Comparison of ENCODE assay signal across 23 mouse cellular contexts in the genomic region with DNA sequence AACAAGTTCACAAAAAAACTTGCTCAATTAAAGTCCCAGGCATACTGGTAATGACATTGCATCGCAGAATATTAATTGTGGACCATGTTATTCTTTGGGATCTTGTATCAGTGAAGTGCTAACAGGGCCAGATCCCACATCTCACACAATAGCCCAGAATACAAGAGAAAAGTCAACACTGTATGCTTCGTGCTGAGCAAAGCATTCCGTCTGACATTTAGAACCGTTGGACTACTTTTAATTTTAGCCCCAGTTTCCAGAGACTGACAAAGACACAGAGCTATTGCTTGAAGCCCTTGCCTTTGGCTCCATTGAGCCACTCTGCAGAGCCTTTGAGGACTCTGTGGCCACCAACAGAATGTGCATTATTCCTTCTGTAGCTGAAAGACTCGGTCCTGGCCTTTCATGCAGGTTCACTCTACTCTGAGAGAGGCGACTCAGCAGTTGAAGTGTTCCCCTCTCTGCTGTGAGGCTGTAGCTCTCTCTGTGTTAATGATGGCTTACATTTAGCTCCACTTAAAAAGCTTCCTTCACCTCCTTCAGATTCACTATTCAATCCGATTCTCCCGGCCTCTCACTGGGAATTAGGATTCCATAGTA.
DNase-seq lines count a peak whose midpoint lies in the region; ATAC-seq lines count a peak whose summit lies in the region.
"Had no signal": no experiment of that assay in that cellular context is flagged by ENCODE, and none has a peak within 500 bp of the region (broad histone marks: within the 10 kb centered on the region; RNA-seq: fewer than 3 reads in every experiment).

No protein-coding gene starts in this region.

- 53% methylated on average over 8 of the region's 8 CpGs for WGBS in hindbrain, embryonic 13.5 days
- 72% methylated on average over 8 of the region's 8 CpGs for WGBS in hindbrain, embryonic 10.5 days
- 53% methylated on average over 8 of the region's 8 CpGs for WGBS in midbrain, embryonic 15.5 days
- 58% methylated on average over 8 of the region's 8 CpGs for WGBS in midbrain, embryonic 14.5 days
- WGBS in forebrain, embryonic 14.5 days, result 51% methylated on average over 8 of the region's 8 CpGs

- intact Hi-C loops in heart, postnatal 36 days (cut with DNase I), result no loop called here

- no peak overlapping the region for H3K4me3 ChIP-seq in hindbrain, embryonic 13.5 days
- no peak overlapping the region for H3K4me3 ChIP-seq in hindbrain, embryonic 10.5 days
- H3K4me3 ChIP-seq in midbrain, embryonic 15.5 days, result no peak overlapping the region
- no peak overlapping the region for H3K4me3 ChIP-seq in midbrain, embryonic 14.5 days (replicated peaks; ENCODE audit: low read depth, low read length)
- no peak overlapping the region for H3K4me3 ChIP-seq in forebrain, embryonic 14.5 days (ENCODE audit: low read depth, low read length)
- H3K4me3 ChIP-seq: gastrocnemius, adult 2 months; heart, embryonic 15.5 days; kidney, embryonic 15.5 days; limb, embryonic 10.5 days; myocyte had no signal

- H3K36me3 ChIP-seq in hindbrain, embryonic 13.5 days, result no peaks in the 10 kb centered on the region
- no peaks in the 10 kb centered on the region for H3K36me3 ChIP-seq in hindbrain, embryonic 10.5 days
- no peaks in the 10 kb centered on the region for H3K36me3 ChIP-seq in midbrain, embryonic 15.5 days (replicated peaks)
- no peaks in the 10 kb centered on the region for H3K36me3 ChIP-seq in midbrain, embryonic 14.5 days (ENCODE audit: control insufficient read depth, insufficient read depth, low read length)
- H3K36me3 ChIP-seq in forebrain, embryonic 14.5 days (ENCODE audit: control insufficient read depth, insufficient read depth, low read length), result no peaks in the 10 kb centered on the region
- H3K36me3 ChIP-seq: heart, embryonic 15.5 days; kidney, embryonic 15.5 days; limb, embryonic 10.5 days had no signal

- peak overlapping the region; percentile 19; the same call in 1 of the 2 replicates for H3K27ac ChIP-seq in hindbrain, embryonic 13.5 days
- no peak overlapping the region for H3K27ac ChIP-seq in hindbrain, embryonic 10.5 days
- H3K27ac ChIP-seq in midbrain, embryonic 15.5 days, result peak overlapping the region; percentile 39
- no peak overlapping the region for H3K27ac ChIP-seq in midbrain, embryonic 14.5 days (replicated peaks; ENCODE audit: low read depth, low read length)
- 0 out of 2 replicates have a peak overlapping the region, but pooled peaks have one; percentile 22 for H3K27ac ChIP-seq in forebrain, embryonic 14.5 days (ENCODE audit: low read depth, low read length)
- H3K27ac ChIP-seq: gastrocnemius, adult 2 months; heart, embryonic 15.5 days; kidney, embryonic 15.5 days; limb, embryonic 10.5 days; stomach, postnatal 0 days had no signal

- 0 out of 2 replicates have a peak, but pooled peaks cover 9% of the 10 kb centered on the region for H3K4me1 ChIP-seq in hindbrain, embryonic 13.5 days (replicated peaks)
- H3K4me1 ChIP-seq in hindbrain, embryonic 10.5 days (replicated peaks), result no peaks in the 10 kb centered on the region
- H3K4me1 ChIP-seq in midbrain, embryonic 15.5 days, result peaks cover 8% of the 10 kb centered on the region
- H3K4me1 ChIP-seq in midbrain, embryonic 14.5 days (ENCODE audit: control insufficient read depth, insufficient read depth, low read length), result no peaks in the 10 kb centered on the region
- H3K4me1 ChIP-seq in forebrain, embryonic 14.5 days (ENCODE audit: control insufficient read depth, insufficient read depth, low read length), result no peaks in the 10 kb centered on the region
- H3K4me1 ChIP-seq: heart, embryonic 15.5 days; kidney, embryonic 15.5 days; limb, embryonic 10.5 days had no signal

- H3K9me3 ChIP-seq in hindbrain, embryonic 13.5 days, result peaks cover 4% of the 10 kb centered on the region; the same call in 1 of the 2 replicates
- peaks cover 4% of the 10 kb centered on the region; the same call in 1 of the 2 replicates for H3K9me3 ChIP-seq in hindbrain, embryonic 10.5 days
- no peaks in the 10 kb centered on the region for H3K9me3 ChIP-seq in midbrain, embryonic 15.5 days
- no peaks in the 10 kb centered on the region for H3K9me3 ChIP-seq in midbrain, embryonic 14.5 days (ENCODE audit: control insufficient read depth, low read length)
- H3K9me3 ChIP-seq in forebrain, embryonic 14.5 days (replicated peaks; ENCODE audit: control insufficient read depth, low read length), result peaks cover 7% of the 10 kb centered on the region; the same call in 1 of the 2 replicates
- H3K9me3 ChIP-seq: heart, embryonic 15.5 days; kidney, embryonic 15.5 days; limb, embryonic 10.5 days had no signal

- ATAC-seq in hindbrain, embryonic 13.5 days (ENCODE audit: low FRiP score), result no peak
- peak; percentile 62 for ATAC-seq in midbrain, embryonic 15.5 days (replicated peaks)
- ATAC-seq in midbrain, embryonic 14.5 days (ENCODE audit: low FRiP score, low TSS enrichment), result no peak
- peak; percentile 62 for ATAC-seq in forebrain, embryonic 14.5 days
- ATAC-seq: intestine, postnatal 0 days had no signal

- DNase-seq in hindbrain, embryonic 10.5 days (ENCODE audit: low spot score), result no peak
- no peak for DNase-seq in midbrain, embryonic 14.5 days
- DNase-seq in forebrain, embryonic 14.5 days (ENCODE audit: low spot score), result peak; percentile 49
- no peak for DNase-seq in heart, postnatal 36 days
- no peak for DNase-seq in ovary, postnatal 10 days (ENCODE audit: low spot score)
- DNase-seq: adrenal gland, postnatal 25 days; cerebellum, adult 11-12 months; cerebellum, postnatal 10 days; gastrocnemius, adult 2 months; heart, postnatal 4 days; kidney, postnatal 4 days; liver; lung, postnatal 4 days; right cerebral cortex, postnatal 14 days; thymus, adult 2 months had no signal

- no peak overlapping the region for H3K4me2 ChIP-seq in hindbrain, embryonic 13.5 days
- no peak overlapping the region for H3K4me2 ChIP-seq in midbrain, embryonic 15.5 days
- H3K4me2 ChIP-seq in midbrain, embryonic 14.5 days (ENCODE audit: low read length), result no peak overlapping the region
- no peak overlapping the region for H3K4me2 ChIP-seq in forebrain, embryonic 14.5 days (ENCODE audit: low read length)
- H3K4me2 ChIP-seq: heart, embryonic 15.5 days; kidney, embryonic 15.5 days had no signal

- H3K27me3 ChIP-seq in hindbrain, embryonic 13.5 days, result no peaks in the 10 kb centered on the region
- H3K27me3 ChIP-seq in hindbrain, embryonic 10.5 days (ENCODE audit: insufficient read depth, poor library complexity, severe bottlenecking), result no peaks in the 10 kb centered on the region
- no peaks in the 10 kb centered on the region for H3K27me3 ChIP-seq in midbrain, embryonic 15.5 days (replicated peaks)
- no peaks in the 10 kb centered on the region for H3K27me3 ChIP-seq in midbrain, embryonic 14.5 days (ENCODE audit: control insufficient read depth, insufficient read depth, low read length)
- H3K27me3 ChIP-seq in forebrain, embryonic 14.5 days (replicated peaks; ENCODE audit: control insufficient read depth, insufficient read depth, low read length), result no peaks in the 10 kb centered on the region
- H3K27me3 ChIP-seq: heart, embryonic 15.5 days; kidney, embryonic 15.5 days had no signal

- no peak overlapping the region for H3K9ac ChIP-seq in hindbrain, embryonic 13.5 days
- H3K9ac ChIP-seq in midbrain, embryonic 15.5 days, result no peak overlapping the region
- H3K9ac ChIP-seq in midbrain, embryonic 14.5 days (replicated peaks; ENCODE audit: low read length), result no peak overlapping the region
- no peak overlapping the region for H3K9ac ChIP-seq in forebrain, embryonic 14.5 days (ENCODE audit: low read length)
- H3K9ac ChIP-seq: heart, embryonic 15.5 days; kidney, embryonic 15.5 days had no signal

Comparison
In these comparisons a context has a peak if more than half of its experiments do, and no peak if none do; other contexts are left out.
1. ATAC-seq: peak in midbrain, embryonic 15.5 days (single experiment) and forebrain, embryonic 14.5 days (single experiment); none in hindbrain, embryonic 13.5 days (single experiment) and midbrain, embryonic 14.5 days (single experiment).
2. H3K27ac ChIP-seq: peak in hindbrain, embryonic 13.5 days (single experiment), midbrain, embryonic 15.5 days (single experiment) and forebrain, embryonic 14.5 days (single experiment); none in hindbrain, embryonic 10.5 days (single experiment) and midbrain, embryonic 14.5 days (single experiment).